Mouse (Mus musculus) erythroblast, embryonic 14.5 days (primary cell): Measurements from ENCODE around the gene 6430548M08Rik. TPM values are rescaled to one million over a fixed set of nuclear protein-coding genes. Genes with fewer than 3 reads are reported as not detected.

Experiments
- H3K27me3 ChIP-seq: 2 replicates; pipeline ENCODE4 v1.6.1; 2012; ENCODE audit warnings: inconsistent platforms; ENCODE audit not compliant: control insufficient read depth
- H3K36me3 ChIP-seq: 2 replicates; pipeline ENCODE4 v1.6.1; 2012; ENCODE audit warnings: mild to moderate bottlenecking, inconsistent platforms; ENCODE audit not compliant: control insufficient read depth
- H3K4me1 ChIP-seq: 2 replicates; pipeline ENCODE4 v1.6.1; 2012; ENCODE audit warnings: inconsistent platforms; ENCODE audit not compliant: control insufficient read depth
- H3K4me3 ChIP-seq: replicated peaks from 2 replicates; pipeline ENCODE3; 2012; ENCODE audit warnings: moderate library complexity, mild to moderate bottlenecking, inconsistent platforms
- H3K9me3 ChIP-seq: 2 replicates; pipeline ENCODE4 v1.6.1; 2012; ENCODE audit warnings: low read length, inconsistent platforms, mixed read lengths; ENCODE audit not compliant: control insufficient read depth
- GATA1 ChIP-seq: IDR thresholded peaks from 2 replicates; pipeline ENCODE4 v1.6.1; 2012; ENCODE audit warnings: low read length, inconsistent platforms, mixed read lengths
- TAL1 ChIP-seq: IDR thresholded peaks from 3 replicates; pipeline ENCODE4 v1.6.1; 2012; ENCODE audit warnings: low read length, inconsistent platforms, mixed read lengths
- polyA plus RNA-seq: library from polyadenylated mRNA; stranded (reverse); fragments of >175 nt; gene quantifications from 2 replicates; pipeline ENCODE4 v1.2.3, GENCODE M21; 2012

Gene 6430548M08Rik
- polyA plus RNA-seq, 1 experiment: 0.01 TPM

DNA sequence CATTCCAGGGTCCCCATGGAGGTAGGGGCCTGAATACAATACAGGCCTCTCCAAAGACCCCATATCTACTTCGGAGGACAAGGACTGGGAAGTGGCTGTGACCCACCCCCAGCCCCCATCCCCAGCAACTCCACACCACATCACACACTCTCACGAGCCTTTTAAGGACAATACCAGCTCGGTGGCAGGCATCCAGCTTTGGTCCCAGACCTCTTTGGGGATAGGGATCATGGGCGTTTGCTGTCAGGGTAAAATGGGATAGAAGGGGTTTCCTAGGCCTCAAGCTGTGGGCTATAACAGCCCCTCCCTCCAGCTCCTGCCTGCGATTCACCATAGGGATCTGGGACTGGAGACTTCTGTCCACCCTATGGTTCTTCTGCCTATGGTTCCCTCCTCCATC lies 77.7 kb downstream of the 6430548M08Rik start:
- TF ChIP-seq GATA1 (no peak), TAL1 (no peak)
- Histone ChIP-seq H3K36me3 (no peaks in the 10 kb centered on the region), H3K4me1 (no peaks in the 10 kb centered on the region), H3K27me3 (no peaks in the 10 kb centered on the region), H3K9me3 (peaks cover 6% of the 10 kb centered on the region), H3K4me3 (no peak overlapping the region)

DNA sequence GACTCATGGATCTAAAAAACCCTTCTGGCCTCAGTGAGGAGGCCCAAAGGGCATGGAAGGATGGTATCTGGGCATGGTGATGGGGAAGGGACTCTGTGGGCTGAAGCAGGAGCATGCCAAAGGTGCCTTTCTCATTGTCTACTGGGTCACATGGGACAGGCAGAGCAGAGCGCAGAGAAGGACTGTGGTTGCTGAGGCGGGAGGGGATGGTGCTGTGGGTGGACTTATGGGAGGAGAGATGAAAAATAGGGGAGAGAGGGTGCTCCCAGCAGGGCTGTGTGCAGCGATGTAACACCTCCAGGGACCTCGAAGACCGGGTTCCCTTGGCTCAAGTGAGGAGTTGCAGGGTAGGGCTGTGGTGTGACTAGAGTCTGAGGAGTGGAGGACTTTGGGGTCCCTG lies 78.2 kb downstream of the 6430548M08Rik start:
- Histone ChIP-seq H3K9me3 (peaks cover 6% of the 10 kb centered on the region), H3K4me1 (no peaks in the 10 kb centered on the region), H3K27me3 (no peaks in the 10 kb centered on the region), H3K36me3 (no peaks in the 10 kb centered on the region), H3K4me3 (no peak overlapping the region)
- no peak for TF ChIP-seq GATA1

DNA sequence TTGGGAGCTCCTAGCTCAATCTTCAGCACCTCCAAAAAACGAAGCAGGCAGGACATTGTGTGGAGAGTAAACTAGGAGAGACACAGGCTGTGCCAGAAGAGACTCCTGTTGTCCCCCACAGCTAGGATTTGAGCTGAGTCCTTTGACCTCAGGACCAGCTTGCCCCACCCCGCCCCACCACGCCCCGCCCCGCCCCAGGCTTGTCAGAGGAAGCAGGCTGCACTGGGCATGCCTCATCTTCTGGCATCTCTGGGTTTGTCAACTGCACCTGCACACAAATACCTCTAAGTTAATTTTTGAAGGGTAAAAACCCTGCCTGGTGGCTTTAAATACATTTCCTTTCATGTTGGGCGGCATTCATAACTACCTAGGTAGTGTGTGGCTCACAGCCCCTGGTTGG lies 87.4 kb downstream of the 6430548M08Rik start:
- peaks cover 12% of the 10 kb centered on the region for H3K9me3 ChIP-seq
- no peaks in the 10 kb centered on the region for H3K4me1 ChIP-seq
- no peaks in the 10 kb centered on the region for H3K27me3 ChIP-seq
- H3K36me3 ChIP-seq: no peaks in the 10 kb centered on the region
- TF ChIP-seq GATA1 (no peak), TAL1 (no peak)
- no peak overlapping the region for H3K4me3 ChIP-seq

DNA sequence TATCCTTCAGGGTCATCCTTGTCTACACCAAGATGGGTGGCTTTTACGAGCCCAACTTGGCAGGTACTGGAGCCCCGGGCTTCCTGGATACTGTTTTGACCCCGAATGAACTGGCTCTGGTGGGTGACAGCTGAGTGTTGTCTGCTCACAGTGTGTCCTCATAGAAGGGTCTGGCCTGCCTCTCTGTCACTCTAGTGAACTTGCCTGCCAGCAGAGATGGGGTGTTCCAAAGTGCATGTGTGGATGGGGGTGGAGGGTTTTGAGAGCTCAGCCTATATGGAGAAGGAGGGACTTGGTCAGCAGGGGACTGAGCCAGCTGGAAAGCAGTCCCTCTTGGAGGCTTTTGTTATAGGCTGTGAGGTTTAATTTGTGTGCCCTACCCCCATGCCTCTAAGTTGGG lies 88.6 kb downstream of the 6430548M08Rik start:
- Histone ChIP-seq H3K36me3 (no peaks in the 10 kb centered on the region), H3K27me3 (no peaks in the 10 kb centered on the region)

DNA sequence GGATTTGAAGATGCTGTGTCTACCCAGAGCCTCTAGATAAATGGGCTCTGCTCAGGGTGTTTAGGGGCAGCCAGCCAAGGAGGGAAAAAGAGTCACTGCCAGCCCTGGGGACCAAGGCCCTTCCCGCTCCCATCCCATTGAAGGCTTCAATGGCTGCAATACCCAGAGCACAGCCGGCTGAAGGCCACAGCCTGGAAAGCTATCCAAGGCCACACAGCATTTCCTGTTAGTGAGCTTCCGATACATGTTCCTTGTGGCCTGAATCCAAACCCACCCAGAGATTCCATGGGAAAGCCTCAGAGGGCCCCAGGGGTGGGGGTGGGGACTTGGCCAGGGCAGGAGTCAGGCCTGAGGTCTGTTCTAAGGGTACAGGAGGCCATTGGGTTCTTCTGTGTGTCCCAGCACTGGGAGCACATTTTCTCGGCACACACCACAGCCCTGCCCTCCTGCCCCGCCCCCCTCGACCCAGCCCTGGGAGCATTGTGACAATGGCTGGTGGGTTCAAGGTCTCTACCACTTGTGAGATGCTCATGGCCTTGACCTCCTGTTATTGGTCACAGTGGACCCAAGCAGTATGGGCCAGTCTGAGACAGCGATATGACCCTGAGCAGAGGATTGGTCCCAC lies 90.9 kb downstream of the 6430548M08Rik start:
- TF ChIP-seq GATA1 (no peak), TAL1 (no peak)
- peaks cover 6% of the 10 kb centered on the region for H3K9me3 ChIP-seq
- no peaks in the 10 kb centered on the region for H3K36me3 ChIP-seq
- no peaks in the 10 kb centered on the region for H3K27me3 ChIP-seq
- no peaks in the 10 kb centered on the region for H3K4me1 ChIP-seq
- H3K4me3 ChIP-seq: no peak overlapping the region

More for the DNA sequence above, 88.6 kb downstream of the 6430548M08Rik start:
- H3K4me3 ChIP-seq: no peak overlapping the region
- TF ChIP-seq GATA1 (no peak), TAL1 (no peak)
- peaks cover 12% of the 10 kb centered on the region for H3K9me3 ChIP-seq
- H3K4me1 ChIP-seq: no peaks in the 10 kb centered on the region

DNA sequence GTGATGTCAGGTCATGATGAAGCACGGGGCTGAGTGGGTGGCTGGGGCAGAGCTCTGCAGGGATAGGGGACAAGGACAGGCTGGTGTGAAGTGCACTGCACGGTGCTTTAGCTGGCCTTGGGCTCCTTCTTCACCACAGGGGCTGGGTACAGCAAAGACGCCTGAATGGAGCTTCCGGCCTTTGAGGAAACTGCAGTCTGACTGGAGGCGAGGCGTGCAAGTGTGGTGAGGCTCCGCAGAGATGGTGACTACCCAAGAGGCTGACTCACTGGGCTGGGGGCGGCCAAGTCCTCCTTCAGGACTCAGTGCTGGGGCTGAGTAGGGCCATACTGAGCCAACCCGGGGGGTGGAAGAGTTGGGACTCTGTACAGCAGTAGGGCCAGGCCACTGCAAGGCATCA lies 92.0 kb downstream of the 6430548M08Rik start:
- Histone ChIP-seq H3K4me3 (no peak overlapping the region), H3K4me1 (no peaks in the 10 kb centered on the region), H3K27me3 (no peaks in the 10 kb centered on the region), H3K36me3 (no peaks in the 10 kb centered on the region), H3K9me3 (no peaks in the 10 kb centered on the region)
- TF ChIP-seq GATA1: no peak
- TF ChIP-seq TAL1: no peak

DNA sequence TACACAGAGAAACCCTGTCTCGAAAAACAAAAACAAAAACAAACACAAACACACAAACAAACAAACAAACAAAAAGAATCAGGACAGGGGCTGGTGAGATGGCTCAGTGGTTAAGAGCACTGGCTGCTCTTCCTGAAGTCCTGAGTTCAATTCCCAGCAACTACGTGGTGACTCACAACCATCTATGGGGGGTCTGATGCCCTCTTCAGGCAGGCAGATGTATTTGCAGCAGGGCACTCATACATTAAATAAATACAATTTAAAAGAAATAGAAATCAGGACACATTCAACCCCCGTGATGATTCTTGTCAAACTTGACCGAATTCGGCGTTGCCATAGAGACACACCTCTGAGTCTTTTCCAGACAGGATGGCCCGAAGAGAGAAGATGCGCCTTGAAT lies 93.4 kb downstream of the 6430548M08Rik start:
- Histone ChIP-seq H3K36me3 (no peaks in the 10 kb centered on the region), H3K4me1 (no peaks in the 10 kb centered on the region), H3K27me3 (no peaks in the 10 kb centered on the region), H3K9me3 (no peaks in the 10 kb centered on the region), H3K4me3 (no peak overlapping the region)
- TF ChIP-seq GATA1: no peak
- no peak for TF ChIP-seq TAL1

DNA sequence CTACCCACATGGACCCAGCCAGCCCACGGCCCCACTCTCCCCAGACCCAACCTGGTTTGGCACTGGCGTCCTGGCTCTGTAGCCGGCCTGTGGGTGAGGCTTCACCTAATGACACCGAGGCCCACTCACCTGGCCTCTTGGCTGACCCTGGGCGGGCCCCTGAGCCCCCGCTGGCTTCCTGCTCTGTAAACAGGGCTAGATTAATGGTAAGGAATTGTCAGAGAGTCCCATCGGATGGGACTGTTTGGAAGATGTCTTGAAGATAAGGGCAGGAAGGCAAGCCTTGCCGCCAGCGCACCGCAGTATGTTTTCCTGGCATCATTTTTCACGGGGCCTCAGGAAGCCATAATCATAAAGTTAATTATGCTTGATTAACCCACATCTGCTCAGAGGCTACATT lies 94.2 kb downstream of the 6430548M08Rik start:
- Histone ChIP-seq H3K9me3 (no peaks in the 10 kb centered on the region), H3K4me3 (no peak overlapping the region), H3K4me1 (no peaks in the 10 kb centered on the region), H3K36me3 (no peaks in the 10 kb centered on the region), H3K27me3 (no peaks in the 10 kb centered on the region)
- TF ChIP-seq TAL1 (no peak), GATA1 (no peak)

DNA sequence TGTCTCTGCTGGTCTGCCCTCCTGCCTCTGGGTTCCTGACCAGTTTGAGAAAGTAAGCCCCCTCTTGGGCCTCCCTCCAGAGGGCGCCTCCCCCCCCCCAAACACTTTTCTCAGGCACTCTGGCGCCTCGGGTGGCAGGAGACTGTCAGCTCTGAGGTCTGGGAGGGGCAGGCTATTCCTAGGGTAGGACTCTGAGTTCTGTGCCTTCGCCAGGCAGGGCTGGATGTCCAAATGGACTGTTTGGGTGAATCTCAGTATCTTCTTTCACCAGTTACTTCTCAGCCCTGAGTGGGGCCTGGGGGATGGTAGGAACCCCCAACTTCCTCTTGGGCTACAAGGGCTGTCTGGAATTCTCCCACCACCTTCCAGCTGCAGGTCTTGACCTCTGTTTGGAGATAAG lies 97.4 kb downstream of the 6430548M08Rik start:
- H3K4me3 ChIP-seq: no peak overlapping the region
- H3K27me3 ChIP-seq: no peaks in the 10 kb centered on the region
- H3K4me1 ChIP-seq: no peaks in the 10 kb centered on the region
- TF ChIP-seq GATA1 (no peak), TAL1 (no peak)
- H3K9me3 ChIP-seq: no peaks in the 10 kb centered on the region
- H3K36me3 ChIP-seq: no peaks in the 10 kb centered on the region

DNA sequence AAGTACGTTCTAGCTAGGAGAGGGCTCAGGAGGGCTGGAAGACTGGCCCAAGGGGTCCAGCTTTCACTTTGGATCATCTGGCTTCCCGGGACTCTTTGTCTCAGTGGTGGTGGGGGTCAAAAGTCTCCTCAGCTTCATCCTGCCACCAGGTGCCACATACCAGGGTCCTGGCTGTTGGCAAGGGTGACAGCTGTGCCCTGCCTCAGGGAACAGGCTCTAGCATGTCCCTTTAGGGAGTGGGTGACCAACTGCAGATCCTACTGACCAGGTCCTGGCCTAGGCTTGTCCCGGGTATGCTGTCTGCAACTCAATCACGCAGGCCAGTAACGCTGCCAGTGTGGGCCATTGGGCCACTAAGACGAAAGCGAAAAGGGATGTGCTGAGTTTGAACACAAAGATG lies 98.6 kb downstream of the 6430548M08Rik start:
- TF ChIP-seq GATA1 (no peak), TAL1 (no peak)
- 0 out of 2 replicates have a peak, but pooled peaks cover 1% of the 10 kb centered on the region for H3K4me1 ChIP-seq
- H3K4me3 ChIP-seq: no peak overlapping the region
- no peaks in the 10 kb centered on the region for H3K36me3 ChIP-seq
- no peaks in the 10 kb centered on the region for H3K27me3 ChIP-seq
- H3K9me3 ChIP-seq: no peaks in the 10 kb centered on the region
